Mouse (Mus musculus) neural tube, embryonic 15.5 days (tissue): ENCODE data around the gene Htr3b. TPM values are rescaled to one million over a fixed set of nuclear protein-coding genes. Genes with fewer than 3 reads are reported as not detected.
"Not testable (repeated sequence)": the region's sequence is repeated elsewhere in the genome, so short reads cannot be mapped to it uniquely, and the experiment has no call there.

Source experiments
- ATAC-seq: fragments of 200-750 bp; cut with Nextera tagmentation; 2 replicates; pipeline ENCODE4 v1.8.0; 2017; ENCODE audit warnings: mild to moderate bottlenecking, moderate TSS enrichment, moderate library complexity; ENCODE audit not compliant: low FRiP score
- H3K27ac ChIP-seq: fragments of 300-500 bp; sonication (generic); replicated peaks from 2 replicates; pipeline ENCODE4 v1.5.1; 2015; ENCODE audit warnings: mild to moderate bottlenecking, inconsistent platforms
- H3K27me3 ChIP-seq: fragments of 300-500 bp; sonication (generic); replicated peaks from 2 replicates; pipeline ENCODE4 v1.6.1; 2015; ENCODE audit warnings: inconsistent platforms
- H3K36me3 ChIP-seq: fragments of 300-500 bp; sonication (generic); 2 replicates; pipeline ENCODE4 v1.6.1; 2015; ENCODE audit warnings: inconsistent platforms
- H3K4me1 ChIP-seq: fragments of 300-500 bp; sonication (generic); 2 replicates; pipeline ENCODE4 v1.6.1; 2015; ENCODE audit warnings: inconsistent platforms
- H3K4me2 ChIP-seq: fragments of 300-500 bp; sonication (generic); 2 replicates; pipeline ENCODE4 v1.6.1; 2015; ENCODE audit warnings: inconsistent platforms, mild to moderate bottlenecking, moderate library complexity
- H3K4me3 ChIP-seq: fragments of 300-500 bp; sonication (generic); replicated peaks from 2 replicates; pipeline ENCODE4 v1.5.1; 2015; ENCODE audit warnings: mild to moderate bottlenecking, inconsistent platforms
- H3K9ac ChIP-seq: fragments of 300-500 bp; sonication (generic); replicated peaks from 2 replicates; pipeline ENCODE4 v1.6.1; 2015; ENCODE audit warnings: mild to moderate bottlenecking, inconsistent platforms
- H3K9me3 ChIP-seq: fragments of 300-500 bp; sonication (generic); replicated peaks from 2 replicates; pipeline ENCODE4 v1.6.1; 2016; ENCODE audit warnings: inconsistent platforms
- WGBS: fragments of 180-500 bp; shearing (Covaris S2); methylation state at CpG from one replicate; pipeline ENCODE4 v1.1.7; 2015; ENCODE audit warnings: mixed read lengths; 5-methylcytosine and 5-hydroxymethylcytosine counted together
- polyA plus RNA-seq: library from polyadenylated mRNA; unstranded; fragments of >200 nt; fragmentation: Nextera tagmentation; extraction: Ambion mirVana; gene quantifications from 2 replicates; pipeline ENCODE4 v1.2.1, GENCODE M21; 2015

Htr3b gene
- polyA plus RNA-seq, result 1.6 and 1.8 TPM in 2 replicates

DNA sequence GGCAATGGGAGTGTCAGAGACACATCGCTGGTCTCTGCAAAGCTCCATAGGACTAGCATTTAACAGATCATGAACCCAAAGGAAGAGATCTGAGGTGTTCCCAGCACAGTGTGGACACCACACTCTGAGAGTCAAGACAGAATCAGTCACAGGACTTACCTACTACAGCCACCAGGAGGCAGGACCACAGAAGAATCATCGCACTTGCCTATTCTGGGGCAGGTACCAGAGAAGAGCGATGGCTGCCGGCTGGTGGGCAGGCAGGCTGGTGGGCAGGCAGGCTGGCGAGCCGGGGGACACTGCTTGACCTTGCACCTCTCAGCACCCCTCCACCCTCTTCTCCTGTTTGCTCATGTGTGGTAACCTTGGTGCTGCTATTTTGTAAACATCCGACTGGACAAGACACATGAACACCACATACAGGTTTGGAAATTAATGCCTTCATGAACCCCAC, at the start of gene Htr3b:
Gene Htr3b (minus strand): TSS at position 404 of the 454 bp plus-strand sequence.
- no peak within 1 kb of the TSS for H3K9ac ChIP-seq
- ATAC-seq, result no peak
- no peak within 1 kb of the TSS for H3K27ac ChIP-seq
- H3K4me2 ChIP-seq, result no peak within 1 kb of the TSS
- H3K4me1 ChIP-seq, result peaks cover 13% of the 10 kb centered on the region
- H3K27me3 ChIP-seq, result no peaks in the 10 kb centered on the region
- H3K4me3 ChIP-seq, result no peak within 1 kb of the TSS
- H3K36me3 ChIP-seq, result no peaks in the 10 kb centered on the region
- 75% methylated on average over 7 of the region's 7 CpGs for WGBS
- H3K9me3 ChIP-seq, result no peaks in the 10 kb centered on the region

DNA sequence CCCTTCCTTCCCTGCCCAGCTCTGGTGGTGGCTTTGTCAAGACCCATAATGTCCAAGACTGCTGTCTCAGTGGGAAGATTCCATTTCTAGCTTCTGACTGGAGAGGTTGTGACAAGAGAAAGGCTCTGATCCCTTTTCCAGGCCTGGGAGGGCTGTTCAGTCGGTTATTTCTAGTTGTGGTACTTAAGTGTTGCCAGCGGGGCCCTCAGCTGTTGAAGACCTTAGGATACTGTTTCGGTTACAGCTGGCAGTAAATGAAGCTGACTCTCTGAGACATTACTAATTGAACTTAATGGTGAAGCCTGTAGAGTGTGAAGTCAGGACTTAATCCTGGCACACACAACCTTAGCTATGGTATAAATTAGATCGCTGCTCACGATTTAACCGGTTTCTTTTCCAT, 34.5 kb upstream of the Htr3b start:
- Histone ChIP-seq H3K4me1 (0 out of 2 replicates have a peak, but pooled peaks cover 3% of the 10 kb centered on the region), H3K36me3 (peaks cover 24% of the 10 kb centered on the region), H3K27me3 (no peaks in the 10 kb centered on the region), H3K9ac (no peak overlapping the region), H3K4me2 (no peak overlapping the region), H3K4me3 (no peak overlapping the region), H3K9me3 (no peaks in the 10 kb centered on the region), H3K27ac (no peak overlapping the region)
- 75% methylated on average over 6 of the region's 6 CpGs for WGBS
- no peak for ATAC-seq

DNA sequence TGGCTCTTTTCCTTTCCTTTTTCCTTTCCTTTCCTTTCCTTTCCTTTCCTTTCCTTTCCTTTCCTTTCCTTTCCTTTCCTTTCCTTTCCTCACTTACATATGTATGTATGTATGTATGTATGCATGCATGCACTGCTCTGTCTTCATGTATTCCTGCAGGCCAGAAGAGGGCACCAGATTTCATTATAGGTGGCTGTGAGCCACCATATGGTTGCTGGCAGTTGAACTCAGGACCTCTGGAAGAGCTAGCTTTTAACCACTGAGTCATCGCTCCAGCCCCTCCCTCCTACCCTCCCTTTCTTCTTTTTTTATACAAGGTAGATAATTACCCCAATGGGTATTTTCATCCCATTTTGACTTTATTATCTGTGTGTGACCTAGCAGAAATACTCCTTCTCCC, 30.9 kb upstream of the Htr3b start:
- Histone ChIP-seq H3K27ac (no peak overlapping the region), H3K9me3 (no peaks in the 10 kb centered on the region), H3K4me3 (no peak overlapping the region), H3K9ac (no peak overlapping the region), H3K4me2 (no peak overlapping the region), H3K4me1 (0 out of 2 replicates have a peak, but pooled peaks cover 3% of the 10 kb centered on the region), H3K27me3 (no peaks in the 10 kb centered on the region), H3K36me3 (peaks cover 3% of the 10 kb centered on the region; the same call in 1 of the 2 replicates)
- 100% methylated on average over 1 of the region's 1 CpGs for WGBS
- no peak for ATAC-seq

DNA sequence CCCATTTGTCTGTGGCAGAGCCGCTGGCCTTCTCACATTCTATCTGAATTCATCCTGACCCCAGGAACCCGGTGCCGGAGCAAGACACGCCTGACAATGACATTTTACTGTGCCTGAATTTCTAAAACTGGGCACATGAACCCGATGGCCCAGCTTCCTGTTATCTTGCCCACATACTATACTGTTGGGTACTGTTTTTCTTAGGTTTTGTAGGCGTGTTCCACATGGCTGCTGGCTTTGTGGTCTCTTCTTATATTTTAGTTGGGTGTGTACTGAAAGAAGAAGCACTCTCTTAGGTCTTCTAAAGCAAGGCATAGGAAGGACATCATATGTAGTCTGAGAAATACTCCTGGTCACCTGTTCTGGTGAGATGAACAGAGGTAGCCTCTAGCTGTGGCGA, 30.0 kb upstream of the Htr3b start:
- no peaks in the 10 kb centered on the region for H3K9me3 ChIP-seq
- 94% methylated on average over 7 of the region's 7 CpGs for WGBS
- H3K36me3 ChIP-seq, result no peaks in the 10 kb centered on the region
- H3K4me3 ChIP-seq, result no peak overlapping the region
- no peak for ATAC-seq
- no peaks in the 10 kb centered on the region for H3K27me3 ChIP-seq
- H3K27ac ChIP-seq, result no peak overlapping the region
- 0 out of 2 replicates have a peak, but pooled peaks cover 3% of the 10 kb centered on the region for H3K4me1 ChIP-seq
- H3K9ac ChIP-seq, result no peak overlapping the region
- H3K4me2 ChIP-seq, result no peak overlapping the region

DNA sequence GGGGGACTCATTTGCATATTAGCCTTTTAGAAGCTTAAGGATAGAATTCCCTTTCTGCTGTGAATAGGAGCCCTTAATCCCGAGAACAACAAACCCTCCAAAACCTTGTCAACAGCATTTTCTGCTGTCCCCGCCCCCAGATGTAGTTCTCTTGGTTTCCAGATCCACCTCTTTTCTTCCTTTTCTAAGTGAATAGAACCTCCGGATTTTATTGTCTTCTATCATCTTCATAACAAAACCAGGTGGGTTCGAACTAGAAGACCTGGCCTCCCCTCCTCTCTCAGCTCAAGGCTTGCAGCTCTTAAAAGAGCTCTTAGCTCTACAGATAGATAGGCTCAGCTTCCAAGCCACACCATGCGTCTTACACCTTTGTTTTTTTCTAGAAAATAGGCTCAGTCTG, 26.9 kb upstream of the Htr3b start:
- Histone ChIP-seq H3K4me2 (no peak overlapping the region), H3K9me3 (no peaks in the 10 kb centered on the region), H3K36me3 (no peaks in the 10 kb centered on the region), H3K27me3 (no peaks in the 10 kb centered on the region), H3K4me3 (no peak overlapping the region), H3K27ac (no peak overlapping the region), H3K4me1 (peaks cover 22% of the 10 kb centered on the region), H3K9ac (no peak overlapping the region)
- ATAC-seq, result no peak
- WGBS, result 74% methylated on average over 5 of the region's 5 CpGs

DNA sequence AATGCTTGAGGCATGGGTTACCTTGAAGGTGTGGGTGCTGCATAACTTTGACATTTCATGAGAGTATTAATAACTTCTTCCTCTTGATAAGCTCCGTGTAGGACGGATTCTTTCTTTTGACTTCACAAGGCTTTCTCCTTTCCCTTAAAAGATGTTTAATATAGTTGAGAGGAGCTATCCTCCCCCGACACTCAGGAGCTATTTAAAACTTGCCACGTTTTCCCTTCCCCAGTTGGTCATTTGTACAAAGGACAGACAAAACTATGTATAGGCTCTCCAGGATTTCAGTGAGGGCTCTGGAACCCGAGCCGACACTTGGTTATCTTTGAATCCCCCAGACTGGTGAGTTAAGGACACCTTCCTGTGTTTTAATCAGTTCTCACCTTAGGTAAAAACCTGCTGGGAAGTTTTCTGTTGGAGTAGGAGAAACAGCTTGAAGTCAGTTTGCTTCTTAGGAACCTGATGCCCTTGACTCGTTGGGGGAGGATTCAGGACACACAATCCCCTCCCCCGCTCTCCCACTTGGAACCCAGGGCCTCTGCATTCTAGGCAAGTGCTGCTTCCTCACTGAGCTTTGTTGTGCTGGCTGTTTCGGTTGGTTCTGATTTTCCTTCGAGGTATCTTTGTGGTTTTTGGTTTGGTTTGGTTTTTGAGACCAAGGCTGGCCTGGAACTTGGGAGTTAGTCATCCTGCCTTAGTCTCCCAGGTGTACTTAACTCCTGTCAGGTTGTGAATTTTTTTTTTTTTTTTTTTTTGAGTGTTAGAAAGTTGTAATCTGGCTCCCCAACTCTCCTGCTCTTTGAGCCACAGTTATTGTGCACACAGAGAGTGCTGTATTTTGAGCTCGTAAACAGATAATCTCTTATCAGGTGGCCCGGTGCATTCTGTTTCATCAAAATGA, 22.7 kb upstream of the Htr3b start:
- Histone ChIP-seq H3K4me3 (peak overlapping the region; percentile 12; the same call in 1 of the 2 replicates), H3K27ac (no peak overlapping the region), H3K27me3 (no peaks in the 10 kb centered on the region), H3K36me3 (no peaks in the 10 kb centered on the region), H3K4me2 (peak overlapping the region; percentile 78), H3K4me1 (peaks cover 41% of the 10 kb centered on the region), H3K9ac (peak overlapping the region; percentile 28; the same call in 1 of the 2 replicates), H3K9me3 (no peaks in the 10 kb centered on the region)
- WGBS, result 33% methylated on average over 12 of the region's 12 CpGs
- no peak for ATAC-seq

DNA sequence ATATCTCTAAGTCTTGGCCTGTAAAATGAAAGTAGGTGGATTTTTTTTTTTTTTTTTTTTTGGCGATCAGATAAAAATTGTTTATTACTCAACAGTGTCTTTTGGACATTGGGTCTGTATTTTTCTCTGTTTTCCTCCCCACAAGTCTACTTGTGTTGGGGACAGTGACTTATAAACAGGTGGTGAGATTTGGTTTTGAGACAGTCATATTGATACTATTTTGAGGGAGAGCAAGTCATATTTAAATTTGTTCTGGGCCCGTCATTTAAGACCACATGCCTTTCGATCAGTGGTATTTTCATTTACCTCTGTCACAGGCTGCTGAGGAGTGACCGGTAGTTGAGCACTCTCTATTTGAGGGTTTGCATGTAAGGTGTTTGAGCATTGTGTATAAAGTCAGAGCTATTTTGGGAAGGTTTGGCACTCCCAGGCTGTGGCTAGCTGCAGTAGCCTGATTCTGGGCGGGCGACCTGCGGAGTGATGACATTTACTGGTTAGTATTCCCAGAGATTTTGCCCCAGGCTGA, 21.9 kb upstream of the Htr3b start:
- peak overlapping the region; percentile 78 for H3K4me2 ChIP-seq
- 24% methylated on average over 7 of the region's 7 CpGs for WGBS
- peak overlapping the region; percentile 83; the same call in 1 of the 2 replicates for H3K4me3 ChIP-seq

DNA sequence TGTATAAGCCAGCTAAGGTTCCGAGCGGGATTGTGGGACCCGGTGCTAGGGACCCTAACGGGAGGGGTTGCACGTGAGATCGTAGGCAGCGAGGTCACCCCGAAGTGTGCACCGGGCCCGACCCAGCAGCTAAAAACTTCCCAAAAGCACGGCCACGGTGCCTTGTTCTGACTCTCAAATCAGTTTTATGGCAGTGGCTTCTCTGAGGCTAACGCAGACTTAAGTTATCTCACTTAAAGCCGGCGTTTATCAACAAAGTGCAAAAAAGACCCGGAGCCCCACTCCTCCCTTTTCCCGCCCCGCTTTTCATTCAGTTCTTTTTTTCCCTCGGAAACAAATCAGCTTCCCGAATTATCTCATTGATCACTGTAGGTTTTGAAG, 20.9 kb upstream of the Htr3b start:
- Histone ChIP-seq H3K4me1 (peaks cover 41% of the 10 kb centered on the region), H3K9me3 (no peaks in the 10 kb centered on the region), H3K27ac (peak overlapping the region; percentile 90), H3K4me3 (peak overlapping the region; percentile 83), H3K36me3 (no peaks in the 10 kb centered on the region), H3K4me2 (peak overlapping the region; percentile 78), H3K27me3 (no peaks in the 10 kb centered on the region), H3K9ac (peak overlapping the region; percentile 74)
- under 1% methylated on average over 20 of the region's 20 CpGs for WGBS
- ATAC-seq, result no peak; the same call in 1 of the 2 replicates

More for the DNA sequence above, 21.9 kb upstream of the Htr3b start:
- Histone ChIP-seq H3K27me3 (no peaks in the 10 kb centered on the region), H3K9ac (peak overlapping the region; percentile 28; the same call in 1 of the 2 replicates), H3K9me3 (no peaks in the 10 kb centered on the region), H3K4me1 (peaks cover 41% of the 10 kb centered on the region), H3K36me3 (no peaks in the 10 kb centered on the region), H3K27ac (no peak overlapping the region)
- no peak for ATAC-seq

DNA sequence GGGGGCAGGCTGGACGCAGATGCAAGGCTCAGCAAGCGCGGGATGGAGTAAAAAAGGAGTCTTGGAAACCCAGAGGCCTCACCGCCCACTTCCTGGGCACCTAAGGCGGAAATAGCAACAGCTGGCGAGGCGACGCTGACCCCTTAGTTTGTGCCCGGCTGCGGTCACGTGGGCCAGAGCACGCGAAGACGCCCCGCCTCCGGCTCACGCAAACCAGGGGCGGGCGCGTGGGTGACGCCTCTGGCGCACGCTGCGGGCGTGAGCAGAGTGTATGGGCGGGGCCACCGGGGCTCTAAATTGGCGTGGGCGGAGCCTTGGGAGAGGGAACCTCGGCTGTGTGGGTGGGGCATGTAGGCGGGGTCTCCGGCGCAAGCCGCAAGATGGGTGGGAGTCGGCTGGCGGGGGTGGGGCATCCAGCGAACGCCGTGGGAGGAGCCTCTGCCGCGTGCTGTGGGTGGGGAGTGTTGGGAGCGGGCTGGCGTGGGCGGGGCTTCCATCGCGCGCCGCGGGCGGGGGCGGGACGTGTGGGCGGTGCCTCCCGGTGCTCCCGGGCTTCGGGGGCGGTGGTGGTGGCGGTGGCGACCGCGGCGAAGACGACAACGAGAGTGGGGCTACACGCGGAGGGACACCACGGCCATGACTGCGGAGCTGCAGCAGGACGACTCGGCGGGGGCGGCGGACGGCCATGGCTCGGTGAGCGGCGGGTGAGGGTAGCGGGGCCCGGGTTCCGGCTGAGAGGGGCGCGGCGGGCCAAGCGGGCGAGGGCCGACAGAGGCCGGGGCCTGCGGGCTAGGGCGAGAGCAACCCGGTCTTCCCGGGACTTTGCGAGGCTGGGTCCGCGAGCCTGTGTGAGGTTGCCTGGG, 20.3 kb upstream of the Htr3b start, which contains the start of gene Usp28:
Gene Usp28 (plus strand): TSS at position 531 of the 863 bp plus-strand sequence.
- WGBS, result under 1% methylated on average over 91 of the region's 94 CpGs
- ATAC-seq, result peak; percentile 95

DNA sequence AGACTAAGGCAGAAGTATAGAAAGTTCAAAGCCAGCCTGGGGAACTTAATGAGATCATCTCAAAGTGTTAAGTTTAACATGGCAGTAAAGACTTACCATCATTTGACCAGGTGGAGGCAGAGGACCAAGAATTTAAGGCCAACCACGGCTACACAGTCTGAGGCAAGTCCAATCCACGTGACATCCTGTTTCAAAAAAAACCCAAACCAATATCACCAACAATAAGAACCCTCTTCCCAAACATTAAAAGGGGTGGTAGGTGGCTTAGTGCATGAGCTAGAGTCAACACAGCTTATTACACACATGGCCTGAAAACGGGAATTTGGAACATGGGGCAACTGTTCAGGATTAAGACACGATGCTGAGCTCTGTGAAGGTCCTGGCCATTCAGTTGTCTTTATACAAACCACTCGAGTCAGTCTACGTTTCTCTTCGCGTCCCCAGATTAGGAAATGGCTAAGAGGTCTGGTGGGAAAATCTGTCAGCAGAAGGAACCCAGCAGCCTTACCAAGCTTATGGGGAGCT, 19.6 kb upstream of the Htr3b start:
- no peaks in the 10 kb centered on the region for H3K27me3 ChIP-seq
- peaks cover 41% of the 10 kb centered on the region for H3K4me1 ChIP-seq
- ATAC-seq, result no peak
- H3K4me2 ChIP-seq, result peak overlapping the region; percentile 78
- peak overlapping the region; percentile 83 for H3K4me3 ChIP-seq
- WGBS, result 33% methylated on average over 8 of the region's 8 CpGs
- no peaks in the 10 kb centered on the region for H3K36me3 ChIP-seq
- H3K9ac ChIP-seq, result peak overlapping the region; percentile 65
- H3K9me3 ChIP-seq, result no peaks in the 10 kb centered on the region
- H3K27ac ChIP-seq, result peak overlapping the region; percentile 90

More for the DNA sequence above, 20.3 kb upstream of the Htr3b start, which contains the start of gene Usp28:
- peaks cover 41% of the 10 kb centered on the region for H3K4me1 ChIP-seq
- H3K27me3 ChIP-seq, result no peaks in the 10 kb centered on the region
- H3K36me3 ChIP-seq, result no peaks in the 10 kb centered on the region
- peak within 1 kb of the TSS; percentile 74 for H3K9ac ChIP-seq
- H3K9me3 ChIP-seq, result no peaks in the 10 kb centered on the region
- H3K27ac ChIP-seq, result peak within 1 kb of the TSS; percentile 90
- peak within 1 kb of the TSS; percentile 78 for H3K4me2 ChIP-seq
- H3K4me3 ChIP-seq, result peak within 1 kb of the TSS; percentile 83

DNA sequence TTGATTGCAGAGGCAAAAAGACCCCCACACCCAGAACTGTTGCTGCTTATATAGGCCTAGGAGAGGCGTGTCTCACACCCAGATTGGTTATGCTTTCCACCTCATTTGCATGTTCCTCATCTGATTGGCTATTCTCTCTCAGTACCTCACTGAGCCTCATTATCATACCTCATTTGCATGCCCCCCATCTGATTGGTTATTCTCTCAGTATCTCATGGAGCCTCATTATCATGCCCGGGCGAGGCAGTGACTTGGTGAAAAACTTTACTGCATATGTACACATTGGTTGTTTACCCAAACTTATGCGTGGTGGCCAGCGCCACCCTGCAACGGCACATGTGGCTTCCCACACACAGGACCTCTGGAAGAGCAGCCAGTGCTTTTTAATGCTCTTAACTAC, 19.0 kb upstream of the Htr3b start:
- not testable (repeated sequence) for H3K27ac ChIP-seq

More for the DNA sequence above, 19.0 kb upstream of the Htr3b start:
- H3K27me3 ChIP-seq, ATAC-seq, H3K4me3 ChIP-seq, H3K36me3 ChIP-seq, H3K9ac ChIP-seq, H3K9me3 ChIP-seq: not testable (repeated sequence)
- Histone ChIP-seq H3K4me1 (peaks cover 39% of the 10 kb centered on the region), H3K4me2 (peak overlapping the region; percentile 78)
- 90% methylated on average over 6 of the region's 6 CpGs for WGBS
